Mouse (Mus musculus) lung, postnatal 4 days (tissue): ENCODE measurements around the gene Ssmem1.
A peak's percentile ranks its signal among the peaks of the same experiment; 100 is the strongest.

Experiments used
- DNase-seq, 2 experiments: peaks; one replicate each; pipeline ENCODE4 v3.0.0; 2021

Ssmem1 gene

GRCm38 (mm10) chr6:30509265-30510239 lies at the start of gene Ssmem1, which contains the start of gene Tmem209:
TSS of gene Ssmem1 (plus strand) at chr6:30509849.
TSS of gene Tmem209 (minus strand) at chr6:30509783.
- peak; percentile 100 for DNase-seq

GRCm38 (mm10) chr6:30460750-30461446 lies 48.8 kb upstream of the Ssmem1 start:
- DNase-seq = peak; percentile 59 to 74

- DNase-seq = no peak
Observed at GRCm38 (mm10) chr6:30461755-30462344, 47.8 kb upstream of the Ssmem1 start.

- no peak for DNase-seq
Observed at GRCm38 (mm10) chr6:30462822-30463221, 46.8 kb upstream of the Ssmem1 start.

- no peak for DNase-seq
Observed at GRCm38 (mm10) chr6:30465586-30465985, 44.1 kb upstream of the Ssmem1 start.

GRCm38 (mm10) chr6:30468058-30468457 lies 41.6 kb upstream of the Ssmem1 start:
- DNase-seq = no peak

GRCm38 (mm10) chr6:30468684-30469083 lies 41.0 kb upstream of the Ssmem1 start:
- peak in 1 of 2 experiments; percentile 67 for DNase-seq

- DNase-seq = no peak
Observed at GRCm38 (mm10) chr6:30469370-30469769, 40.3 kb upstream of the Ssmem1 start.

GRCm38 (mm10) chr6:30471706-30472105 lies 37.9 kb upstream of the Ssmem1 start:
- no peak for DNase-seq

GRCm38 (mm10) chr6:30476025-30476765 lies 33.5 kb upstream of the Ssmem1 start:
- DNase-seq = no peak

GRCm38 (mm10) chr6:30477210-30477714 lies 32.4 kb upstream of the Ssmem1 start:
- no peak for DNase-seq

GRCm38 (mm10) chr6:30477784-30478183 lies 31.9 kb upstream of the Ssmem1 start:
- no peak for DNase-seq

- DNase-seq = no peak
Observed at GRCm38 (mm10) chr6:30479418-30479817, 30.2 kb upstream of the Ssmem1 start.

GRCm38 (mm10) chr6:30482908-30483307 lies 26.7 kb upstream of the Ssmem1 start:
- DNase-seq = no peak

GRCm38 (mm10) chr6:30486504-30486903 lies 23.1 kb upstream of the Ssmem1 start:
- DNase-seq = no peak

GRCm38 (mm10) chr6:30499049-30499448 lies 10.6 kb upstream of the Ssmem1 start:
- no peak for DNase-seq

GRCm38 (mm10) chr6:30508824-30509223 lies 825 bp upstream of the Ssmem1 start:
- no peak for DNase-seq

- DNase-seq = no peak
Observed at GRCm38 (mm10) chr6:30510291-30510690, 642 bp downstream of the Ssmem1 start.

- DNase-seq = no peak
Observed at GRCm38 (mm10) chr6:30514242-30514641, 4.6 kb downstream of the Ssmem1 start.

GRCm38 (mm10) chr6:30520400-30520799 lies 10.8 kb downstream of the Ssmem1 start:
- no peak for DNase-seq

GRCm38 (mm10) chr6:30525456-30526332 lies 16.0 kb downstream of the Ssmem1 start:
- no peak for DNase-seq
